Mouse (Mus musculus) heart, adult 2 months (tissue): ENCODE results near the gene Vmn1r18.
"Not testable (repeated sequence)": the region's sequence is repeated elsewhere in the genome, so short reads cannot be mapped to it uniquely, and the experiment has no call there.

ENCODE experiments used
- CTCF ChIP-seq: fragments of 200-600 bp; IDR thresholded peaks from 2 replicates; pipeline ENCODE4 v1.8.1; 2022; ENCODE audit warnings: antibody characterized with exemption, mild to moderate bottlenecking, moderate library complexity
- POLR2A ChIP-seq: fragments of 200-500 bp; IDR thresholded peaks from 2 replicates; pipeline ENCODE4 v1.6.1; 2011; ENCODE audit warnings: mild to moderate bottlenecking, low read depth, low read length, control low read depth; ENCODE audit not compliant: insufficient read depth

GRCm38 (mm10) chr6:57365866-57366265 is 29.7 kb downstream of the Vmn1r18 start:
- not testable (repeated sequence) for TF ChIP-seq CTCF, POLR2A
